Mouse (Mus musculus): ENCODE data around the gene Hist1h1d.

GRCm38 (mm10) chr13:23546694-23547093, 6.4 kb upstream of the Hist1h1d start:
- no peak for TF ChIP-seq CTCF (IDR thresholded peaks at IDR 0.05; ENCODE audit: borderline replicate concordance, control insufficient read depth, extremely low read depth, insufficient read depth, low read length, poor library complexity)
- no peak for TF ChIP-seq POLR2A (IDR thresholded peaks at IDR 0.05; ENCODE audit: control insufficient read depth, extremely low read depth, insufficient read depth, low read length, poor library complexity)

Measured in thymus, adult 2 months (tissue).